Mouse (Mus musculus) spleen, adult 12 weeks (tissue): ENCODE data around the gene Trim11.

Experiments
- DNase-seq: peaks from one replicate; pipeline ENCODE4 v3.0.0; 2022; ENCODE audit warnings: low spot score

Gene Trim11

DNA sequence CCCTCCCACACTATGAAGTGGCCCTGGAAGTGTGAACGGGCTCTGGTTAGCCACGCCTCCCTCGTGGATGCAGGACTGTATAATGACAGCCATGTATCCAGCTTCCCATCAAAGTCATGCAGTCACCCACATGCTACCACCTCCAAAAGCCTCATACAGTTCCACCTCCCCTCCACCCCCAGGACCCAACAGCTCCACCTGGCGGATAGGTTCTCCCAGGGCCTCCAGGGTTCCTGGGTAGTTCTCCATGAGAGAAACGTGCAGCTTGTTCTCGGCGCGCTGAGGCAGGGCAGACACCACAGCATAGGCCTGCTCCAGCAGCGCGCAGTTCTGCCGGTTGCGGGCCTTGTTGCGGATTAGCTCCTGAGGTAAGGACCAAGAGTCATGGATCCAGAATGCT, 51.1 kb downstream of the Trim11 start:
- DNase-seq = no peak
